Mouse (Mus musculus) lung, adult 2 months (tissue): ENCODE measurements around the gene Zfp971.
"Not testable (repeated sequence)": the region's sequence is repeated elsewhere in the genome, so short reads cannot be mapped to it uniquely, and the experiment has no call there.

Experiments
- CTCF ChIP-seq: fragments of 200-500 bp; IDR thresholded peaks from 2 replicates; pipeline ENCODE4 v1.5.1; 2011; ENCODE audit warnings: mild to moderate bottlenecking, low read length, control low read depth; ENCODE audit not compliant: insufficient read depth
- POLR2A ChIP-seq: fragments of 200-500 bp; IDR thresholded peaks from 2 replicates; pipeline ENCODE4 v1.6.1; 2011; ENCODE audit warnings: low read depth, mild to moderate bottlenecking, control low read depth, low read length, borderline replicate concordance; ENCODE audit errors: extremely low read depth

DNA sequence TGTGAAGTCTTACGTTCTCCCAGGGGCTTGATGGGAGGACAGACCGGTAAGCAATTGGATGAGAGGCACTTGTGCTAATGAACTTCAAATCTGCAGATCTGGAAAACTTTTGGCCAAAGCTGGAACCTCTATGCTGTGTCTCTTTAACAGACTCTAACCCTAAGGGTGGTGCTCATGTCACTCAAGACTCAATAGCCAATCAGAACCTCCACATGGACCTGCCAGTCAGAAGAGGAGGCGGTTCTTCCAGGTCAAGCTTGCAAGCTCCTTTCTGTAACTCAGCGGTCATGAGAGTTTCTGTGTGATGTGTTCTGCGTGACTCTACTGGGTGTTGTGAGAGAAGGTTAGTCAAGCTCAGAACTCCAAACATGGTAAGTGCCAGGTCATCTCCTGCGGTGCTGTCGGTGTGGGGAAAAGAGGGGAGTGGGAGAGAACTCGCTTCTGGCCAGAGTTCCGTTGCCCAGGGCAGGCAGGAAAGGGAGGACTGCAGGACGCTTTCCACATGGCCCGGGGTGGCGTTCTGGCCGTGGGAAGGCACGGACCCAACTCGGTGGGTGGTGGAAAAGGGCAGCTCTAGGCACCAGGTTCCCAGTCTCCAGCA lies at the start of gene Zfp971:
- TF ChIP-seq CTCF, POLR2A: not testable (repeated sequence)
